Mouse (Mus musculus): ENCODE measurements around the gene 1520401A03Rik. TPM values are rescaled to one million over a fixed set of nuclear protein-coding genes. Genes with fewer than 3 reads are reported as not detected.
"Not testable (repeated sequence)": the region's sequence is repeated elsewhere in the genome, so short reads cannot be mapped to it uniquely, and the experiment has no call there.

The 1520401A03Rik gene
- 0.06 and 0.11 TPM in 2 replicates for polyA plus RNA-seq (2015; fragmentation: Nextera tagmentation; extraction: Ambion mirVana)

DNA sequence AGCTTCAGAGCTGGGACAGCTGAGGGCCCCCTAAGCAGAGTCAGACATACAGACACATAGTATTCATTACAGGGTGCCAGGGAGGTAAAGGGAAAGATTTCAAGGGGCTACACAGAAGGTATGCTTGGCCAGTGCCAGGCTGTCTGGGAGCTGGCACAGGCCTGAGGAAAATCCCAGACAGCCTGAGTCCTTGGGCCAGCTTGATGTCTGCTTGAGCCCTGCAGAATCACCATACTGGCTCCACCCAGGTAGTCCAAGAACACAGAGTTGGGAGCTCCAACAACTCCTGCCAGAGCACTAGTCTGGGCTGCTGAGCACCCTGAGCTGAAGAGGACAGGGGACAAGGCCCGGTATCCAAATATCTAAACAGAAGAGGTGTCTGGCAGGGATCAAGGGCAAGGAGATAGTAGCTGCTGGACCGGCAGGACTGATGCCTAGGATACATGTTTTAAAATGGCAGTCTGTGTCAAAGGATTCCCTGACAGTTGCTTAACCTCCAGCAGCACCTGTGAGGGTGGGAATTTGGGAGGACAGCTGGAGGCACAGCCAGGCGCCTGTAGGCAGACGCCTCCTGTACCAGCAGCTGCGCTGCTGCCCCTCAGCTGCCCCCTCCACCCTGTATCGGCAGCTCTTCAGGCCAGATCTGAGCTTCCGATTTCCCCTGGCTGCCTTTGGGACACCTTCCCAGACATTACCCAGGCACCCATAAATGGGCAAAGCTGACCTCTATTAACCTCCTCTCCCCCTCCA is at the start of gene 1520401A03Rik:
Gene 1520401A03Rik (minus strand): TSS at position 408 of the 750 bp plus-strand sequence.
- H3K27me3 ChIP-seq (replicated peaks): no peaks in the 10 kb centered on the region
- no peak within 1 kb of the TSS for H3K9ac ChIP-seq
- H3K4me1 ChIP-seq: peaks cover 10% of the 10 kb centered on the region
- H3K27ac ChIP-seq: no peak within 1 kb of the TSS
- no peak within 1 kb of the TSS for H3K4me2 ChIP-seq
- H3K9me3 ChIP-seq: no peaks in the 10 kb centered on the region
- H3K4me3 ChIP-seq: no peak within 1 kb of the TSS
- no peak for ATAC-seq (replicated peaks)
- H3K36me3 ChIP-seq (replicated peaks): no peaks in the 10 kb centered on the region
- WGBS: 65% methylated on average over 7 of the region's 7 CpGs

GRCm38 (mm10) chr17:23772219-23772556 is 49.6 kb upstream of the 1520401A03Rik start:
- not testable (repeated sequence) for H3K9ac ChIP-seq; ATAC-seq (replicated peaks); H3K9me3 ChIP-seq; H3K36me3 ChIP-seq (replicated peaks); H3K27me3 ChIP-seq (replicated peaks)
- Histone ChIP-seq H3K4me1 (peaks cover 27% of the 10 kb centered on the region), H3K4me3 (peak overlapping the region; percentile 94), H3K4me2 (peak overlapping the region; percentile 69), H3K27ac (peak overlapping the region; percentile 72)
- 88% methylated on average over 2 of the region's 2 CpGs for WGBS

DNA sequence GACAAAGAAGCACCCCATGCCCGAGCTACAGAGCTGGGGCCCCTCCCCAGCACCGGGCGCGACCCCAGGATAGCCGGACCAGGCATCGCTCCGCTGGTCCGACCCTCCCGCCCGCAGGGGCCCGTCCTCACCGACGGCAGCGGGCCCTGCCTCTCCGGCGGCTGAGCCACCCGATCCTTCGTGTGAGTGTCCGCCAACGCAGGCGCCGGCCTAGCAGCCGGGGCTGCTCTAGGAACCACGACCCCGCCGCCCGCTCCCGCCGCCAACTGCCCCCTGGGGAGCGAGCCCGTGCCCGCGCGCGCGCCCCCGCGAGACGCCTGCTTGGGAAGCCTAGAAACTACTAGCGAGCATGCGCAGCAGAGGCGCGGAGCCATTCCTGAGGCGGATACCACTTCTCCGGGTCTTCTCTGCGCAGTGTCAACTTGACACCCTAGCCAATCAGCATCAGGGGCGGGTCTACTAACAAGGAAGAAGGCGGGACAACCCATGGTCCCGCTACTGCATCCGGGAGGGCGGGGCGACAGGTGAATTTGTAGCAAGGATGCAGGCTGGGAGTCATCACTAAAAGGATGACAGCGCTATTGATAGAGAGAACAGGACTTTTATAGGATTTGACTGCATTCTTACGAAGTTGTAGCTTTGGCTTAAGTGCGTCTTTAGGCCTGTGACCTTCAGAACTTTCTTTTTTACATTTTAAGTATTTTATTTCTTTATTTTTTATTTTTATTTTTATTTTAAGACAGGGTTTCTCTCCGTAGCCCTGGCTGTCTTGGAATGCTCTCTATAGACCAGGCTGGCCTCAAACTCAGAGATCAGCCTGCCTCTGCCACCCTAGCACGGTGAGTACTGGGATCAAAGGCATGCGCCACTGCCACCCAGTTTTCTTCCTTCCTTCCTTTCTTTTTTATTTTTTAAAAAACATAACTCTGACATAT is 49.0 kb upstream of the 1520401A03Rik start, which contains the start of gene Flywch1:
Gene Flywch1 (minus strand): TSS at position 319 of the 935 bp plus-strand sequence.
- H3K36me3 ChIP-seq (replicated peaks): 0 out of 2 replicates have a peak, but pooled peaks cover 2% of the 10 kb centered on the region
- H3K27me3 ChIP-seq (replicated peaks): no peaks in the 10 kb centered on the region
- WGBS: 3% methylated on average over 58 of the region's 58 CpGs
- peak within 1 kb of the TSS; percentile 98 for H3K9ac ChIP-seq
- H3K27ac ChIP-seq: peak within 1 kb of the TSS; percentile 93
- peak within 1 kb of the TSS; percentile 69 for H3K4me2 ChIP-seq
- H3K4me3 ChIP-seq: peak within 1 kb of the TSS; percentile 94
- H3K9me3 ChIP-seq: no peaks in the 10 kb centered on the region
- H3K4me1 ChIP-seq: peaks cover 27% of the 10 kb centered on the region
- ATAC-seq (replicated peaks): peak; percentile 98

DNA sequence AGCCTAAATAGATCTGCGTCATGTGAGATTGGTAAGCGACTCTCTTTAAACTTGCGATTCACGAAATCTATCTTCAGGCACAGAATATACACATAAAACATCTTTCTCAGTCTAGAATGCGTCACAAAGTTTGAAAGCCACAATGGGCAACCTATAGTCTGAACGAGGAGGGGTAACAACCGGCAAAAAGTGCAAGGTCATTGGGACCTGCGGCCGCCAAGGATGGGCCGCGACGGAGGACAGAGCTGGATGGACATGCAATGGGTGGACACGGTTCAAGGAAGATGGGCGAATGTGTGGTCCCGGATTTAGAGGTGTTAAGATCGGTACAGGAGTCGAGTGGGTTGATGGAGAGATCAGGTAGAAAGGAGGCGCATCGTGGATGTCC is 48.3 kb upstream of the 1520401A03Rik start:
- Histone ChIP-seq H3K4me3 (peak overlapping the region; percentile 94), H3K9me3 (no peaks in the 10 kb centered on the region), H3K36me3 (replicated peaks) (0 out of 2 replicates have a peak, but pooled peaks cover 2% of the 10 kb centered on the region), H3K4me2 (peak overlapping the region; percentile 69), H3K27ac (peak overlapping the region; percentile 93), H3K27me3 (replicated peaks) (no peaks in the 10 kb centered on the region), H3K9ac (peak overlapping the region; percentile 98), H3K4me1 (peaks cover 27% of the 10 kb centered on the region)
- peak; percentile 47; the same call in 1 of the 2 replicates for ATAC-seq (replicated peaks)
- under 1% methylated on average over 19 of the region's 19 CpGs for WGBS

DNA sequence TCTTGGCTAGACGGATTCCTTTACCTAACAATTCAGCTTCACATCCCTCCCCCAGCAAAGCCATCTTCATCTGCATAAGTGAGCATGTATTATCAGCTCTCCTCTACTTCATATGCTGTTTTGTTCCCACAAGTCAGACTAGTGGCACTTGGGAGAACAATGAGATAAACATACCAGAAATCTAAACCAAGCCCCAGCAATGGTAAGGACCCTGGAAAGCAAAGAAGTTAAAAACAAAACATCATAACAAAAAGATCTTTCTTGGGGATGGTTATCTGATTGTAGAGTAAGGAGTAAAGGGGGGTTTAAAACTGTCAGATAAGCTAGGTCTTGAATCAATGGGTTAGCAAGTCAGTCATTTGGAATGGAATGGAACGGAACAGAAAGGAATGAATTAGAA is 47.9 kb upstream of the 1520401A03Rik start:
- no peak for ATAC-seq (replicated peaks)

GRCm38 (mm10) chr17:23762976-23763375 is 40.4 kb upstream of the 1520401A03Rik start:
- H3K36me3 ChIP-seq (replicated peaks): peaks cover 38% of the 10 kb centered on the region
- 88% methylated on average over 11 of the region's 11 CpGs for WGBS

More for the DNA sequence above, 47.9 kb upstream of the 1520401A03Rik start:
- Histone ChIP-seq H3K4me1 (peaks cover 27% of the 10 kb centered on the region), H3K4me3 (peak overlapping the region; percentile 94), H3K27me3 (replicated peaks) (no peaks in the 10 kb centered on the region), H3K27ac (peak overlapping the region; percentile 93), H3K4me2 (peak overlapping the region; percentile 69), H3K9ac (peak overlapping the region; percentile 98), H3K9me3 (no peaks in the 10 kb centered on the region), H3K36me3 (replicated peaks) (no peaks in the 10 kb centered on the region)
- WGBS: 7% methylated on average over 2 of the region's 2 CpGs

DNA sequence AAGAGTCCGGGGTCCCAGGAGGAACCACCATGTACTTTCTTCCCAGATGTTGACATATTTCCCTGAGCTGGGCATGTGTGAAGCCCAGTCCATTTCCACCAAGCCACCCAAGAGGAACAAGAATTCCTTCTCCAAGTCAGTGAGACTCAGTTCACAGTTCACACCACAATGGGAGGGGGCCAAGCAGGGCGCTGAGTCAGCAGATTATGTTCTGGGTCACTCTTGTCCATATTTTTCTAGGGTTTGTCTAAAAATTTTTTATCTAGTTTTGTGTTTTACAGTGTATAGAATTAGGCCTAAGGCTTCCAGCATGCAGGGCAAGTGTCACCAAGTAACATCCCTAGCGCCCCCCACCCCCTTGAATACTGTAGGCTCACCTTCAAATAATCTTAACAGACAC is 38.6 kb upstream of the 1520401A03Rik start:
- Histone ChIP-seq H3K27ac (no peak overlapping the region), H3K27me3 (replicated peaks) (no peaks in the 10 kb centered on the region), H3K4me3 (no peak overlapping the region), H3K9ac (no peak overlapping the region), H3K4me1 (no peaks in the 10 kb centered on the region), H3K36me3 (replicated peaks) (peaks cover 55% of the 10 kb centered on the region), H3K9me3 (no peaks in the 10 kb centered on the region), H3K4me2 (no peak overlapping the region)
- no peak for ATAC-seq (replicated peaks)
- WGBS: 96% methylated on average over 3 of the region's 3 CpGs

More at GRCm38 (mm10) chr17:23762976-23763375, 40.4 kb upstream of the 1520401A03Rik start:
- ATAC-seq (replicated peaks): no peak
- Histone ChIP-seq H3K9ac (no peak overlapping the region), H3K27me3 (replicated peaks) (no peaks in the 10 kb centered on the region), H3K27ac (no peak overlapping the region), H3K4me2 (no peak overlapping the region), H3K9me3 (no peaks in the 10 kb centered on the region), H3K4me3 (no peak overlapping the region), H3K4me1 (no peaks in the 10 kb centered on the region)

DNA sequence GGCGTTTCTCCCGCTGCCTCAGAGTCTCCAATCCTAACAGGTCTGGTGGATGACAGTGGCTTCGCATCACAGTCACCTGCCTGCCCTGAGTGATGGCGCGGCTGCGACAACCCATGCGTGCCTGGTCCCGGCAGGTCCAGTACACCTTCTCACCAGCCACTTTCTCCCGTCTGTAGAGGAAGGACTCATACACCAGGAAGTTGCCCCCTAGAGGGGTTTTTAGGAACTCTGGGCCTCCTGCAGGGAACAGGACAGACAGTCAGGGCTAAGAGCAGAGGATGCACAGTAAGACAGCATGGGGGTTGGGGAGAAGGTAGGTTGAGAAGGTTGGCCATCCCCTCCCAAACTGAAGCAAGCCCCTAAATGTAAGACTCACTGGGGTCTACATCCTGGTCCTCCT is 37.6 kb upstream of the 1520401A03Rik start:
- H3K9ac ChIP-seq: no peak overlapping the region
- no peaks in the 10 kb centered on the region for H3K27me3 ChIP-seq (replicated peaks)
- H3K4me1 ChIP-seq: no peaks in the 10 kb centered on the region
- no peak for ATAC-seq (replicated peaks)
- no peak overlapping the region for H3K4me3 ChIP-seq
- peaks cover 64% of the 10 kb centered on the region for H3K36me3 ChIP-seq (replicated peaks)
- 94% methylated on average over 9 of the region's 9 CpGs for WGBS
- H3K27ac ChIP-seq: no peak overlapping the region
- no peaks in the 10 kb centered on the region for H3K9me3 ChIP-seq
- no peak overlapping the region for H3K4me2 ChIP-seq

GRCm38 (mm10) chr17:23758801-23759200 is 36.2 kb upstream of the 1520401A03Rik start:
- Histone ChIP-seq H3K9ac (no peak overlapping the region), H3K4me1 (no peaks in the 10 kb centered on the region), H3K27ac (no peak overlapping the region), H3K36me3 (replicated peaks) (peaks cover 71% of the 10 kb centered on the region), H3K27me3 (replicated peaks) (no peaks in the 10 kb centered on the region), H3K9me3 (no peaks in the 10 kb centered on the region), H3K4me2 (no peak overlapping the region), H3K4me3 (no peak overlapping the region)
- WGBS: 63% methylated on average over 8 of the region's 8 CpGs
- ATAC-seq (replicated peaks): no peak

- no peak for ATAC-seq (replicated peaks)
Observed at GRCm38 (mm10) chr17:23757581-23757980, 35.0 kb upstream of the 1520401A03Rik start.

DNA sequence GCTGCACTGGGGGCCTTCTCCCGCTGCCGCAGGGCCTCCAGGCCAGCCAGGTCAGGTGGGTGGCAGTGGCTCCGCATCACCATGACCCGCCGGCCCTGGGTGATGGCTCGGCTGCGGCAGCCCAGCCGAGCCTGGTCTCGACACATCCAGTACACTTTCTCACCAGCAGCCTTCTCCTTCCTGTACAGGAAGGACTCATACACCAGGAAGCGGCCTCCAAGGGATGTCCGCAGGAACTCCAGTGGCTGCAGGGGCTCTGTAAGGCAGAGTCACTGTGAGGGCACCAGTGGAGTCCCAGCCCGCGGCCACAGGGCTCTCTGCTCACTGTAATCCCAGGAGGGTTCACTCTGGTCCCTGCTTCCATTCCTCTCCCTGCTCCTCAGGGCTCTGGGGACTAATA is 33.1 kb upstream of the 1520401A03Rik start:
- WGBS: 93% methylated on average over 13 of the region's 13 CpGs
- Histone ChIP-seq H3K9me3 (no peaks in the 10 kb centered on the region), H3K27me3 (replicated peaks) (no peaks in the 10 kb centered on the region), H3K4me1 (no peaks in the 10 kb centered on the region), H3K36me3 (replicated peaks) (peaks cover 71% of the 10 kb centered on the region), H3K4me3 (no peak overlapping the region), H3K27ac (no peak overlapping the region), H3K9ac (no peak overlapping the region), H3K4me2 (no peak overlapping the region)
- ATAC-seq (replicated peaks): no peak

More at GRCm38 (mm10) chr17:23757581-23757980, 35.0 kb upstream of the 1520401A03Rik start:
- no peaks in the 10 kb centered on the region for H3K9me3 ChIP-seq
- H3K4me1 ChIP-seq: no peaks in the 10 kb centered on the region
- 93% methylated on average over 9 of the region's 9 CpGs for WGBS
- no peak overlapping the region for H3K4me3 ChIP-seq
- H3K27me3 ChIP-seq (replicated peaks): no peaks in the 10 kb centered on the region
- no peak overlapping the region for H3K4me2 ChIP-seq
- no peak overlapping the region for H3K9ac ChIP-seq
- peaks cover 83% of the 10 kb centered on the region for H3K36me3 ChIP-seq (replicated peaks)
- no peak overlapping the region for H3K27ac ChIP-seq
